Mouse (Mus musculus): Measurements from ENCODE around the gene Cfap74. TPM values are rescaled to one million over a fixed set of nuclear protein-coding genes. Genes with fewer than 3 reads are reported as not detected.

The Cfap74 gene
- polyA plus RNA-seq, 1 experiment from 2014 or later = 4.4 TPM

DNA sequence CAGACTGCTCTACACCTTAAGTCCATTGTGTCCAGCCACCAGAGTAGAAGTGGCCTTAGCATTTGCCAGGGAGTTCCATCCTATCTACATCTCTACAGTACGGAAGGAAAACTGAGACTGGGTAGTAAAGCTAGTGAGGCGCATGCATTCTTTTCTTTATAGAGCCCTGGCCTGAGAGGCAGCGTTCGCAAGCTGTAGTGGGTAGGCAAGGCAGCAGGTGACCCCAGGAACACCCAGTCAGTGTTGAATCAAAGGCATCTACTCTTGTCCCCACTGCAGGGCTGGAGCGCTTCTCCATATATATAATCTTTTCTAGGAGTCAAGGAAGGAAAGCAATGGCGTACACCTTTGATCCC lies 73.1 kb downstream of the Cfap74 start:
- Histone ChIP-seq H3K4me3 (ENCODE audit: low read depth, low read length) (no peak overlapping the region), H3K27ac (replicated peaks; ENCODE audit: low read depth, low read length) (no peak overlapping the region), H3K9ac (ENCODE audit: low read depth, low read length) (no peak overlapping the region)

DNA sequence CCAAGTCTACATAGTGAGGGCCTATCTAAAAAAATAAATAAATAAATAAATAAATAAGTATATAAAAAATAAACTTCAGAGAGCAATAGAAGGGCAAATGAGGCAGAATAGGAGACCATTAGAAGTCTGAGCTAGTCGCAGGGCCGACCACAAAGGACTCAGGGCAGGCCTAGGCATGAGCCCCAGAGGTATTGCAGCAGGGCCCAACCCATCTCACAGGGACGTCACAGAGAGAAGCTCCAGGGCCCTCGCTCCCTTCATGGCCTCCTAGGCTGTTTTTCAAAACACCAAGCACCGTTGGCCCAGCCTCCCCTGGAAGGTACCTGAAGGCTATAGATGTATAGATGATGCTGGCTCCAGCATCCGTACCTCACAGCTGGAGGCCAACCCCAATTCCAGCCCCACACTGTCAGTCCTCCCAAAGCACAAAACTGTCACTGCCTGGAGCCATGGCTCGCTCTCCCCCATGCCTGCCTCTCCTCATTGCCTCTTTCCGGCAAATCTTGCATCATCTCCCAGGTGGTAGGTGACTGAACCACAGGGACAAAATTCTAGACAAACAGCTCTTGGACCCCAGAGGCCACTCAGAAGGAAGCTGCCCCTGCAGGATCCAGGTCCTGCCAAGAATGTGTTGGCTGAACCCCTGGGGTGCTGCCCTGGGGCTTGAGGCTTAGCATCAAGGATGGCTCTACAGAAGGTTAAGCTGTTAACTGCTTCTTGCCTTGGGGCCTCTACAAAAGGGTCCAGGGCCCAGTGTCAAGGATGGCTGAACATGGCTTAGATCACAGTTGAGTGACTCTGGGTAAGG lies 73.9 kb downstream of the Cfap74 start:
- no peaks in the 10 kb centered on the region for H3K36me3 ChIP-seq (ENCODE audit: control insufficient read depth, insufficient read depth, low read length)
- H3K27me3 ChIP-seq (replicated peaks; ENCODE audit: control insufficient read depth, insufficient read depth, low read length) = no peaks in the 10 kb centered on the region
- WGBS = 69% methylated on average over 7 of the region's 8 CpGs
- DNase-seq (ENCODE audit: low spot score) (peak; percentile 39), ATAC-seq (ENCODE audit: low read depth) (peak; percentile 58)
- no peak overlapping the region for H3K9ac ChIP-seq (ENCODE audit: low read depth, low read length)
- H3K9me3 ChIP-seq (ENCODE audit: control insufficient read depth, low read length) = no peaks in the 10 kb centered on the region
- peaks cover 9% of the 10 kb centered on the region; the same call in 1 of the 2 replicates for H3K4me1 ChIP-seq (ENCODE audit: control insufficient read depth, insufficient read depth, low read length)
- H3K4me2 ChIP-seq (ENCODE audit: low read depth, low read length) = no peak overlapping the region
- H3K27ac ChIP-seq (replicated peaks; ENCODE audit: low read depth, low read length) = no peak overlapping the region
- H3K4me3 ChIP-seq (ENCODE audit: low read depth, low read length) = no peak overlapping the region

More for the DNA sequence above, 73.1 kb downstream of the Cfap74 start:
- DNase-seq (ENCODE audit: low spot score) (no peak), ATAC-seq (ENCODE audit: low read depth) (no peak)
- Histone ChIP-seq H3K9me3 (ENCODE audit: control insufficient read depth, low read length) (no peaks in the 10 kb centered on the region), H3K36me3 (ENCODE audit: control insufficient read depth, insufficient read depth, low read length) (no peaks in the 10 kb centered on the region), H3K27me3 (replicated peaks; ENCODE audit: control insufficient read depth, insufficient read depth, low read length) (no peaks in the 10 kb centered on the region), H3K4me2 (ENCODE audit: low read depth, low read length) (no peak overlapping the region), H3K4me1 (ENCODE audit: control insufficient read depth, insufficient read depth, low read length) (0 out of 2 replicates have a peak, but pooled peaks cover 4% of the 10 kb centered on the region)
- 89% methylated on average over 6 of the region's 6 CpGs for WGBS

DNA sequence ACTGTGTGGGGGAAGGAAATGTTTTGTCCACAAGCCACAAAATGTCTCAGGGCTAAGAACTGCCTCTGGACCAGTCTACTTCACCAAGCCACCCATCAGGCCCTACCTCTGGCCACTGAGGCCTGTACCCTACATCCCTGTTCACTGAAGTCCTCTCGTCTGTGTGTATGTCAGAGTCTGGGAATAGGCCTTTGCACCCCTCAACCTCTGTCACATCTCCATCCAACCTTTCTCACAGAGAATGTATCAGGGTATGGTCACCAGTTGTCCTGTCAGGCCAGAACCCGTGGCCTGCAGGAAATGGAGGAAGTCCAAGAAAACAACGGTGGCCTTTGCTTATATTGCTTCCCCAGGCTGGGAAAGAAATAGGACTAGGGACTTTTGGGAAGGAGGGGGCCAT lies 76.5 kb downstream of the Cfap74 start:
- ATAC-seq (ENCODE audit: low read depth) (no peak), DNase-seq (ENCODE audit: low spot score) (no peak)
- Histone ChIP-seq H3K4me3 (ENCODE audit: low read depth, low read length) (no peak overlapping the region), H3K4me2 (ENCODE audit: low read depth, low read length) (no peak overlapping the region), H3K36me3 (ENCODE audit: control insufficient read depth, insufficient read depth, low read length) (no peaks in the 10 kb centered on the region), H3K4me1 (ENCODE audit: control insufficient read depth, insufficient read depth, low read length) (peaks cover 23% of the 10 kb centered on the region; the same call in 1 of the 2 replicates), H3K27ac (replicated peaks; ENCODE audit: low read depth, low read length) (no peak overlapping the region), H3K9me3 (ENCODE audit: control insufficient read depth, low read length) (no peaks in the 10 kb centered on the region), H3K9ac (ENCODE audit: low read depth, low read length) (no peak overlapping the region), H3K27me3 (replicated peaks; ENCODE audit: control insufficient read depth, insufficient read depth, low read length) (no peaks in the 10 kb centered on the region)
- WGBS = 85% methylated on average over 3 of the region's 3 CpGs

DNA sequence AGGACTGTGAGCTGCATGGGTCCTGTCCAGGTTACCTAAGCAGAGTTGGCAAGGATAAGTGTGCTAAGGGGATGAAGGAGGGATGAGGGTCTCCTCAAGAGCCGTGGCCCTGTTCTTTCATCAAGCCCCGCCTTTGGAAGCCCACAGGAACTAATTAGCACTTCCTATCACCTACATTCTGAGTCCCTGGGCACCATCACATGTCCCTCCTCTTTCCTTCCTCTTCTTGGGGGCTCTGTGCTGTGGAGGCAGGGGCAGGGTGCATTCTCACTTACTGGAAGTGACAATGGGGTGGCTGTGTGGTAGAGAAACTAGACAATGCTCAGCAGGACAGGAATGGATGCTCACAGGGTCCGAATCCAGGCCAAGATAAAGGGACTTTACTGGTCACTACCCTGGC lies 78.8 kb downstream of the Cfap74 start:
- H3K36me3 ChIP-seq (ENCODE audit: control insufficient read depth, insufficient read depth, low read length) = no peaks in the 10 kb centered on the region
- H3K4me3 ChIP-seq (ENCODE audit: low read depth, low read length) = no peak overlapping the region
- H3K4me1 ChIP-seq (ENCODE audit: control insufficient read depth, insufficient read depth, low read length) = peaks cover 20% of the 10 kb centered on the region
- no peaks in the 10 kb centered on the region for H3K27me3 ChIP-seq (replicated peaks; ENCODE audit: control insufficient read depth, insufficient read depth, low read length)
- H3K27ac ChIP-seq (replicated peaks; ENCODE audit: low read depth, low read length) = peak overlapping the region; percentile 78
- no peak overlapping the region for H3K9ac ChIP-seq (ENCODE audit: low read depth, low read length)
- H3K4me2 ChIP-seq (ENCODE audit: low read depth, low read length) = 0 out of 2 replicates have a peak overlapping the region, but pooled peaks have one; percentile 5
- ATAC-seq (ENCODE audit: low read depth) = no peak
- H3K9me3 ChIP-seq (ENCODE audit: control insufficient read depth, low read length) = no peaks in the 10 kb centered on the region
- no peak for DNase-seq (ENCODE audit: low spot score)
- 26% methylated on average over 3 of the region's 3 CpGs for WGBS

DNA sequence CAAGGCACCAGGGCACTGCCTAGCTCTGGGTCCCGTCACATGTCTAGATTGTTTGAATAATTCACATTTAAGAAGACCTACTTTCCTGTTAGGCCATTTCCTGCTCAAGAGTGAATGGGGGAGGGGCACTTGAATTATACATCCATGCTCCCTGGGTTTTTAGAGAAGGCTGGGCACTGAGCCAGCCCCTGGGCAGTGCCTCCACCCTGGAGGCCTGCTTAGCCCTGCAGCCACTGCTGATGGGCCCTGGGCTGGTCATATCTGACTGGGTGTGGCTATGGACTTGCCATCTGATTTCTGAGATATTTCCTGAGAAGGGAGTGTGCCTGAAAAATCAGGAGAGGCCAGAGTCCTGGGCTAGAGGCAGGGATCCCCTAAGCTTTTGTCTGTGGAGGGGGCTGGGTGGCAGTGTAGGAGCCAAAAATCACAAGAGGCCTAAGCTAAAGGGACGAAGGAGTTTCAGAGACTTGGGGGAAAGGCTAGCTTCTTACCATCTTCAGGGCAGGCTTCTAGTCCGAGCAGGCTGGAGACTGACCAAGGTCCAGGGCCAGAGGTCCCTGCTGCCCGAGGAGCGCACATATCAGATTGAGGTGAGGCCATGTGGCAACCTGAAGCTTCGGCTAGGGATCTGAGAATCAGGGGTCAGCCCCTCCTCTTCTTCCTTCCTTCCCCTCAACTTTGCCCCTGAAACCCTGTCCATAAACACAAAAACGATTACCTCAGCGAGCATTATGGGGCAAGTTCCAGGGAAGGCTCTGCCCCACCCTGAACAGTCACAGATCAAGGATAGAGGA lies 79.4 kb downstream of the Cfap74 start:
- Histone ChIP-seq H3K27ac (replicated peaks; ENCODE audit: low read depth, low read length) (peak overlapping the region; percentile 78), H3K9ac (ENCODE audit: low read depth, low read length) (peak overlapping the region; percentile 51; the same call in 1 of the 2 replicates), H3K4me2 (ENCODE audit: low read depth, low read length) (0 out of 2 replicates have a peak overlapping the region, but pooled peaks have one; percentile 5), H3K36me3 (ENCODE audit: control insufficient read depth, insufficient read depth, low read length) (no peaks in the 10 kb centered on the region), H3K4me3 (ENCODE audit: low read depth, low read length) (no peak overlapping the region), H3K27me3 (replicated peaks; ENCODE audit: control insufficient read depth, insufficient read depth, low read length) (no peaks in the 10 kb centered on the region), H3K4me1 (ENCODE audit: control insufficient read depth, insufficient read depth, low read length) (peaks cover 27% of the 10 kb centered on the region), H3K9me3 (ENCODE audit: control insufficient read depth, low read length) (no peaks in the 10 kb centered on the region)
- WGBS = 60% methylated on average over 8 of the region's 8 CpGs
- peak; percentile 92 for DNase-seq (ENCODE audit: low spot score)
- peak; percentile 48; the same call in 1 of the 2 replicates for ATAC-seq (ENCODE audit: low read depth)

DNA sequence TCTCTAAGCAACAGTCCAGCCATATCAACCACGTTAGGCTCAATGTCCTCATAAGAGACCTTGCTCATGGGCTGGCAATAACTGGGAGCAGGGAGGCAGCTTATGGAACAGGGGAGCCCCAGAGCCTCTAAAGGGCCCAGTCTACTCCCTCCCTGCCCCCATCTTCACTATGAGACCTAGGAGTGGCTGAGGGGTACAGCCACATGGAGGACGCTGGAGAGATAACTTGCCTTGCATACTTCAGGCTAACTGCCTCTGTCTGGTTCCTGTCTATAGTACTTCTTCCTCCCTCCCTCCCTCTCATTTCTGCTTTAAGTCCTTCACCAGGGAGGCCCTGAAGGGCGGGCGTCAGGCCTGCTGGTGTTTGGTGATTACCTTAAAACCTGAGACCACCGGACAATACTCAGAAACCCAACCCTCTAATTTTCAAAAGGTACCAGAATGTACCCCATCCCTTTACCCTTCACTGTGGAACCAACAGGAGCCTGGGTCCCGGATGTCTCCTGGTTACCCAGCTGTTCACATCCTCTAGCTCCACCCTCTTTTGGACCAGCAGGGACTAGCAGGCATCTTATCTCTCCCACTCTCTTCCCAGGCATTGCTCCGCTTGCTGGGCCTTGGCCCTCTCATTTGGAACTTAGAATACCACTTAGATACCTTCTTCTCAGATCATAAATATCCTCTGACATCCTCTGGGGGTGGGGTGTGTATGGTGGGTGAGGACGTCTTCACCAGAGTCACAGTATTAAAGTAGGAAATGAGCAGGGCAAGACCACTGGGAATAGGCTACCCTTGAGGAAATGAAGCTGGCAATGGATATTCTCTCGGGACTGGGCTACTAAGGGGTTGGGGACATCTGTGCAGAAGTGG lies 80.3 kb downstream of the Cfap74 start:
- Histone ChIP-seq H3K9ac (ENCODE audit: low read depth, low read length) (no peak overlapping the region), H3K9me3 (ENCODE audit: control insufficient read depth, low read length) (no peaks in the 10 kb centered on the region), H3K4me3 (ENCODE audit: low read depth, low read length) (no peak overlapping the region), H3K27ac (replicated peaks; ENCODE audit: low read depth, low read length) (peak overlapping the region; percentile 78), H3K4me1 (ENCODE audit: control insufficient read depth, insufficient read depth, low read length) (peaks cover 29% of the 10 kb centered on the region), H3K36me3 (ENCODE audit: control insufficient read depth, insufficient read depth, low read length) (no peaks in the 10 kb centered on the region), H3K4me2 (ENCODE audit: low read depth, low read length) (no peak overlapping the region), H3K27me3 (replicated peaks; ENCODE audit: control insufficient read depth, insufficient read depth, low read length) (no peaks in the 10 kb centered on the region)
- ATAC-seq (ENCODE audit: low read depth) (no peak), DNase-seq (ENCODE audit: low spot score) (no peak)
- WGBS = 81% methylated on average over 9 of the region's 9 CpGs

DNA sequence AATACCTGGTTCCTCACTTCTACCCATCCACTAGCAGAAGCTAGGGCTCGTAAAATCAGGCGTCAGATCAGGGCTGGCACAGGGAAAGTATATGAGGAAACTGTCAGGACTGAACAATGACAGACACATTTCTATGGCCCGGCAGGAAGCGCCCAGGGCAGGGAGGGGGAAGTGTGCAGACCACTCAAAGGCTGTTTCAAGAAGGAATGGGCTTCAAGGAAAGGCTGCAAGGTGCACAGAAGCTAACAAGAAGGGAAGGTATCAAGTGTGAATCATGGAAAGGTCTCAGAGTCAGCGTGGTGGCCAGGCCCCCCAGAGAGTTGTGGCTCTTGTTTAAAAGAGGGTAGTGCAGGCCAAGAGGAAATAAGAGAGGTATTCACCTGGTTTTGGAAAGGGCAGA lies 81.5 kb downstream of the Cfap74 start:
- ATAC-seq (ENCODE audit: low read depth) (no peak), DNase-seq (ENCODE audit: low spot score) (no peak)
- H3K9ac ChIP-seq (ENCODE audit: low read depth, low read length) = peak overlapping the region; percentile 100
- 31% methylated on average over 5 of the region's 5 CpGs for WGBS
- peak overlapping the region; percentile 96; the same call in 1 of the 2 replicates for H3K27ac ChIP-seq (replicated peaks; ENCODE audit: low read depth, low read length)
- H3K4me1 ChIP-seq (ENCODE audit: control insufficient read depth, insufficient read depth, low read length) = peaks cover 29% of the 10 kb centered on the region
- no peaks in the 10 kb centered on the region for H3K9me3 ChIP-seq (ENCODE audit: control insufficient read depth, low read length)
- peak overlapping the region; percentile 100 for H3K4me3 ChIP-seq (ENCODE audit: low read depth, low read length)
- H3K36me3 ChIP-seq (ENCODE audit: control insufficient read depth, insufficient read depth, low read length) = no peaks in the 10 kb centered on the region
- no peaks in the 10 kb centered on the region for H3K27me3 ChIP-seq (replicated peaks; ENCODE audit: control insufficient read depth, insufficient read depth, low read length)
- H3K4me2 ChIP-seq (ENCODE audit: low read depth, low read length) = peak overlapping the region; percentile 89

DNA sequence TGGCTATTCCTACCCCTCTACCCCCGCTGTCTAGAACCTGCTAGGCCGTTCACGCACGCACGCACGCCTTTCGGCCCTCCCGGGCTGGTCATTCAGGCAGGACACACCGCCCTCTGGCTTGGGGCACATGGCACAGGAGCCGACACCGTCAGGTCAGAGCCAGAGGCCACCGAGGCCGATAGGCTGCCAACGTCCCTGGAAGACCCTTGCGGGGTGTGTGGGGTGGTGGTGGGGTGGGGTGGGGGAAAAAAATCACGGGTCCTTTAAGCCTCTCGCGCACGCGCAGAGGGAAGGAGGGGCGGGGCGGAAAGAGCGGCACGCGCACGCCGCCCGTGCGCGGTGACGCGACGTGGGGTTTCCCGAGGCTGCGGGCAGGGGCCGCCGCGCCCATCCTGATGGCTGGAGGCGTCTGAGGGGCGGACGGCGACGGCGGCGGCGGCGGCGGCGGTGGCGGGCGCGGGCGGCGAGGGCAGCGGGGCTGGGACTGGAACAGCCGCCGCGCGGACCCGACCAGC lies 82.1 kb downstream of the Cfap74 start, which contains the start of gene Gnb1:
Gene Gnb1, plus strand, starts transcription at position 372 of the 515 bp plus-strand sequence.
- Histone ChIP-seq H3K4me3 (ENCODE audit: low read depth, low read length) (peak within 1 kb of the TSS; percentile 100), H3K9me3 (ENCODE audit: control insufficient read depth, low read length) (no peaks in the 10 kb centered on the region), H3K36me3 (ENCODE audit: control insufficient read depth, insufficient read depth, low read length) (no peaks in the 10 kb centered on the region), H3K27me3 (replicated peaks; ENCODE audit: control insufficient read depth, insufficient read depth, low read length) (no peaks in the 10 kb centered on the region), H3K4me1 (ENCODE audit: control insufficient read depth, insufficient read depth, low read length) (peaks cover 29% of the 10 kb centered on the region), H3K27ac (replicated peaks; ENCODE audit: low read depth, low read length) (peak within 1 kb of the TSS; percentile 96), H3K9ac (ENCODE audit: low read depth, low read length) (peak within 1 kb of the TSS; percentile 100), H3K4me2 (ENCODE audit: low read depth, low read length) (peak within 1 kb of the TSS; percentile 89)
- peak; percentile 91 for ATAC-seq (ENCODE audit: low read depth)
- DNase-seq (ENCODE audit: low spot score) = peak; percentile 92
- WGBS = 0% methylated on average over 6 of the region's 60 CpGs
